Mouse (Mus musculus) kidney, postnatal 0 days (tissue): ENCODE measurements around the gene P4ha2. TPM values are rescaled to one million over a fixed set of nuclear protein-coding genes. Genes with fewer than 3 reads are reported as not detected.

Source experiments
- ATAC-seq: fragments of 200-750 bp; cut with Nextera tagmentation; replicated peaks from 2 replicates; pipeline ENCODE4 v1.8.0; 2017; ENCODE audit warnings: low read depth, moderate number of reproducible peaks, moderate TSS enrichment, moderate library complexity; ENCODE audit not compliant: low FRiP score
- DNase-seq: peaks from one replicate; pipeline ENCODE4 v3.0.0-alpha.2; 2016; ENCODE audit warnings: low spot score
- H3K27ac ChIP-seq: fragments of 300-500 bp; sonication (generic); 2 replicates; pipeline ENCODE4 v1.5.1; 2014; ENCODE audit warnings: mild to moderate bottlenecking
- H3K27me3 ChIP-seq: fragments of 300-500 bp; sonication (generic); 2 replicates; pipeline ENCODE4 v1.6.1; 2014; ENCODE audit warnings: low read length, mixed read lengths; ENCODE audit not compliant: insufficient read depth
- H3K36me3 ChIP-seq: fragments of 300-500 bp; sonication (generic); 2 replicates; pipeline ENCODE4 v1.6.1; 2014; ENCODE audit warnings: low read length, mixed read lengths; ENCODE audit not compliant: insufficient read depth
- H3K4me1 ChIP-seq: fragments of 300-500 bp; sonication (generic); replicated peaks from 2 replicates; pipeline ENCODE4 v1.6.1; 2014; ENCODE audit warnings: antibody characterized with exemption, low read length, mixed read lengths; ENCODE audit not compliant: insufficient read depth
- H3K4me2 ChIP-seq: fragments of 300-500 bp; sonication (generic); 2 replicates; pipeline ENCODE4 v1.6.1; 2014; ENCODE audit warnings: mild to moderate bottlenecking, low read length, moderate library complexity, mixed read lengths
- H3K4me3 ChIP-seq: fragments of 300-500 bp; sonication (generic); replicated peaks from 2 replicates; pipeline ENCODE4 v1.5.1; 2014; ENCODE audit warnings: low read depth, low read length
- H3K9ac ChIP-seq: fragments of 300-500 bp; sonication (generic); 2 replicates; pipeline ENCODE4 v1.6.1; 2014; ENCODE audit warnings: low read depth, low read length
- H3K9me3 ChIP-seq: fragments of 300-500 bp; sonication (generic); replicated peaks from 2 replicates; pipeline ENCODE4 v1.6.1; 2016; ENCODE audit warnings: low read length, inconsistent platforms, mixed read lengths
- CTCF ChIP-seq: IDR thresholded peaks from 2 replicates; pipeline ENCODE4 v1.5.1; 2016; ENCODE audit warnings: antibody characterized with exemption, low read depth, mild to moderate bottlenecking, moderate library complexity
- WGBS: fragments of 180-500 bp; shearing (Covaris S2); extraction: QIAGEN DNeasy Blood & Tissue Kit; methylation state at CpG from one replicate; pipeline ENCODE4 v1.1.7; 2014; 5-methylcytosine and 5-hydroxymethylcytosine counted together
- polyA plus RNA-seq: library from polyadenylated mRNA; unstranded; fragments of >200 nt; fragmentation: Nextera tagmentation; extraction: Ambion mirVana; gene quantifications from 2 replicates; pipeline ENCODE4 v1.2.1, GENCODE M21; 2015

P4ha2 gene
- polyA plus RNA-seq, 1 experiment from 2014 or later, result 11.2 TPM

DNA sequence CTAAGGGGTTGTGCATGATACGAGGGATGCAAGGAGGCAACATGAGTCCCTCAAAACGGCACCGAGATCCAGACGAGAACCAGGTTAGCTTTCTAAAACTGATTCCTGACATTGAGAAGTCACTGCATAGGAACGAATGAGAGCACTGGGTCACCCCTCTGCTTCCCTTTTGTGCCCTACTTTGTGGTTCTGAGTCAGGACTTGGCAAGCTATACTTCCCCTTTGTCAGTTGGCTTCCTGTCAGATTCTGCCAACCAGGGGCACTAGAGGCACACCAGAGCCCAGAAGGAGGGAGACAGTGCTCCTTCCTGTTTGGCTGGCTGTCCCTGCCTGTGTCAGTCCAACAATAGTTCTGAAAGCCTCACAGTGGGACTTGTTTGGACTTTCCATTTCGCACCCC, 56.0 kb downstream of the P4ha2 start:
- H3K4me3 ChIP-seq, result no peak overlapping the region
- 76% methylated on average over 6 of the region's 6 CpGs for WGBS
- no peak for TF ChIP-seq CTCF
- no peaks in the 10 kb centered on the region for H3K4me1 ChIP-seq
- ATAC-seq (no peak), DNase-seq (peak; percentile 21)
- H3K9ac ChIP-seq, result no peak overlapping the region
- H3K27ac ChIP-seq, result no peak overlapping the region
- H3K4me2 ChIP-seq, result no peak overlapping the region
- H3K36me3 ChIP-seq, result no peaks in the 10 kb centered on the region
- no peaks in the 10 kb centered on the region for H3K9me3 ChIP-seq
- H3K27me3 ChIP-seq, result no peaks in the 10 kb centered on the region

- Histone ChIP-seq H3K9ac (no peak overlapping the region), H3K4me1 (no peaks in the 10 kb centered on the region), H3K4me3 (no peak overlapping the region), H3K4me2 (no peak overlapping the region), H3K27ac (no peak overlapping the region), H3K9me3 (no peaks in the 10 kb centered on the region), H3K36me3 (no peaks in the 10 kb centered on the region), H3K27me3 (no peaks in the 10 kb centered on the region)
- DNase-seq (no peak), ATAC-seq (no peak)
- no peak for TF ChIP-seq CTCF
These were observed 56.6 kb downstream of the P4ha2 start for GRCm38 (mm10) chr11:54156504-54156903.

DNA sequence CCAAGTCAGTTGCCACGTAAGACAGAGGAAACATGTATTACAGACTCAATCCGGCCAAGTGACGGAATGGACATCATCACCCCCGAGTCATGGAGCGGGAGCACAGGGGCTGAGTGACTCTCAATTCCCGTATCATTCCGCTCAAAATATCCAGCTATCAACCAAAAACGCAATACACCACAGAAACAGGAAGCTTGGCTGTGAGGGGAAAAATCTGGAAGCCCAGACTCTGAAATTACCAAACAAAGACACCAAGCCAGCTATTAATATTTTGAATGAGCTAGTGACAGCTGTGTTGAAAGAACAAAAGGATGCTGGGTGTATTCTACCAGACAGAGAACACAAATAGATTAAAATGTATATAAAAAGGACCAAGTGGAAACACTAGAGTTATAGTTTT, 57.7 kb downstream of the P4ha2 start:
- no peak overlapping the region for H3K27ac ChIP-seq
- H3K9me3 ChIP-seq, result no peaks in the 10 kb centered on the region
- no peaks in the 10 kb centered on the region for H3K4me1 ChIP-seq
- no peaks in the 10 kb centered on the region for H3K27me3 ChIP-seq
- 74% methylated on average over 8 of the region's 8 CpGs for WGBS
- no peak overlapping the region for H3K4me2 ChIP-seq
- no peaks in the 10 kb centered on the region for H3K36me3 ChIP-seq
- H3K4me3 ChIP-seq, result no peak overlapping the region
- H3K9ac ChIP-seq, result no peak overlapping the region
- DNase-seq (no peak), ATAC-seq (no peak)
- no peak for TF ChIP-seq CTCF

DNA sequence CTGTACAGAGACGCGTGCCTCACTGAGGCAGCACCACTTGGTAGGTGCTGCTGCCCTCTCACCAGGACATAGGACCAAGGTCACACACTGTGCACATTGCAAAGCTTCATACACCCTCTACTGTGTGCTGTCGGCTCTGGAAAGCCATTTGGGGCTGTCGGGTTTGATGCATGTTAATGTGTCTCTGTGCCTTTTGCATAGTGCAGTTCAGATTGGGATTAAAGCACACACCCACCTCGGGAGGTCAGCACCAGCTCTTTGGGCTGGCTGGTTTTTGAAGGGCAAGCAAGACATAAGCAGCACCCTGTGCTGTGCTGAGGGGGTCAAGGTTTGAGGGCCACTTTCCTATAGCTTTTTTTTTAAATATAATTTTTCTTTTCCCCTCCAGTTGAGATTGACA, 60.5 kb downstream of the P4ha2 start:
- no peak overlapping the region for H3K9ac ChIP-seq
- 73% methylated on average over 5 of the region's 5 CpGs for WGBS
- H3K4me1 ChIP-seq, result no peaks in the 10 kb centered on the region
- no peaks in the 10 kb centered on the region for H3K27me3 ChIP-seq
- no peak for DNase-seq
- no peak for ATAC-seq
- H3K27ac ChIP-seq, result no peak overlapping the region
- no peak overlapping the region for H3K4me2 ChIP-seq
- H3K36me3 ChIP-seq, result no peaks in the 10 kb centered on the region
- no peaks in the 10 kb centered on the region for H3K9me3 ChIP-seq
- H3K4me3 ChIP-seq, result no peak overlapping the region
- TF ChIP-seq CTCF, result no peak

DNA sequence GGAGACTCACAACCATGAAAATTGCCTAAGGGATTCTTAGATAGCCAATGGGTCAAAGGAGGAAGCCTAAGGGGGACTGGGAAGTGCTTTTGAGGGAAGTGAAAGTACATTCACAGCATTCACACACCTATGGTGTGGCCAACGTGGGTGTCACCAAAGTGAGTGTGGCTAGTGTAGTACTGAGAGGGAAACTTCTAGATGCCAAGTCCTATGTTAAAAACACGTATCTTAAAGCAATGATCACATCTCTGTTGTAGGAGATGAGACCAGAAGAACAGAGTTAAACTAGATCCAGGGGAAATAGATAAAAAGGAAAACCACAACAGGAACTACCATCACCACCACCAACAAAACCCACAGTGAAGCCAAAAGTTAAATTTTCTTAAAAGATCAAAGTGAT, 61.0 kb downstream of the P4ha2 start:
- H3K36me3 ChIP-seq, result no peaks in the 10 kb centered on the region
- H3K27ac ChIP-seq, result no peak overlapping the region
- H3K4me3 ChIP-seq, result no peak overlapping the region
- no peaks in the 10 kb centered on the region for H3K27me3 ChIP-seq
- 74% methylated on average over 2 of the region's 2 CpGs for WGBS
- H3K9ac ChIP-seq, result no peak overlapping the region
- no peaks in the 10 kb centered on the region for H3K9me3 ChIP-seq
- no peak overlapping the region for H3K4me2 ChIP-seq
- TF ChIP-seq CTCF, result no peak
- ATAC-seq (no peak), DNase-seq (no peak)
- H3K4me1 ChIP-seq, result no peaks in the 10 kb centered on the region

DNA sequence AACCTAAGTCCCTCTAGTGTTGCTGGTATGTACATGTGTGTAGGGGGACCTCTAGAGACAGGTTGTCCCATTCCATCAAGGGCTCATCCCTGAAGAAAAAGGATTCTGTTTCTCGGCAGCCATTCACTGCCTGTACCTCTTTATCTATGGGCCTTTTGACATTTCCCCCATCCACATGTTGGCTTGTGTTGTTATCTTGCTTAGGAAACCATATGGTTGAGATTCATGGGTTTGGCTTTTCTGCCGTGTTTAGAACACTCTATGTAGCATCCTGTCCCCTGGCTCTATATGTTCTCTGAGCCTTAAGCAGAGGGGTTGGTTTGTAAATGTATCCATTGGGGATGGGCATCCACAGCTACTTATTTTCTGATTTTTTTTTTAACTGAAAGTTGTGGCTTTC, 61.6 kb downstream of the P4ha2 start:
- WGBS, result 82% methylated on average over 2 of the region's 2 CpGs
- H3K27ac ChIP-seq, result no peak overlapping the region

DNA sequence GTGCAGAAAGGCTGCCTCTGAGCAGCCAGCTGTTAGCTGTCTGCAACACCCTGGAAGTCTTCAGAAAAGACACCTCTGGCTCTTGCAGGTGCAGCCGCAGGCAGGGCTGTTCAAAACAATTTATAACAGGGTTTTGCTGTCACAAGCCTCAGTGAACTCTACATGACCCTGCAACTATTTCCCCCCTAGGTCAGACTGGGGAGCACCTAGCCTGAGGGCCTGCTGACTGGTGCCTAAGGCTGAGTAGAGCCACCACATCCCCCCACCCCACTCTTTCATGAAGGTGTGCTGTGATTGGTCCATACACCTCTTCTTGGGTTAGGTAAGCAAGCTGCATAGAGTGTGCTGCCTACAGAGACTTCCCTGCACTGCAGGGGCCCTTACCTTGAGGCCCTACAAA, 63.1 kb downstream of the P4ha2 start:
- no peak for TF ChIP-seq CTCF
- ATAC-seq (no peak), DNase-seq (no peak)
- H3K27me3 ChIP-seq, result no peaks in the 10 kb centered on the region
- H3K4me3 ChIP-seq, result no peak overlapping the region
- H3K9me3 ChIP-seq, result no peaks in the 10 kb centered on the region
- H3K4me2 ChIP-seq, result no peak overlapping the region
- H3K9ac ChIP-seq, result no peak overlapping the region
- no peaks in the 10 kb centered on the region for H3K4me1 ChIP-seq
- no peak overlapping the region for H3K27ac ChIP-seq
- H3K36me3 ChIP-seq, result no peaks in the 10 kb centered on the region
- 11% methylated on average over 1 of the region's 1 CpGs for WGBS

More for the DNA sequence above, 61.6 kb downstream of the P4ha2 start:
- Histone ChIP-seq H3K9ac (no peak overlapping the region), H3K27me3 (no peaks in the 10 kb centered on the region), H3K36me3 (no peaks in the 10 kb centered on the region), H3K4me2 (no peak overlapping the region), H3K9me3 (no peaks in the 10 kb centered on the region), H3K4me1 (no peaks in the 10 kb centered on the region), H3K4me3 (no peak overlapping the region)
- ATAC-seq (no peak), DNase-seq (no peak)
- TF ChIP-seq CTCF, result no peak
